Mouse (Mus musculus) frontal cortex, adult (tissue): Measurements from ENCODE around the gene Coa6.
"Not testable (repeated sequence)": the region's sequence is repeated elsewhere in the genome, so short reads cannot be mapped to it uniquely, and the experiment has no call there.

Source experiments
- ATAC-seq: cut with Nextera tagmentation; 2 replicates; pipeline ENCODE4 v1.9.2; 2017; ENCODE audit warnings: mild to moderate bottlenecking, moderate library complexity, mixed read lengths; ENCODE audit not compliant: low TSS enrichment

Gene Coa6

DNA sequence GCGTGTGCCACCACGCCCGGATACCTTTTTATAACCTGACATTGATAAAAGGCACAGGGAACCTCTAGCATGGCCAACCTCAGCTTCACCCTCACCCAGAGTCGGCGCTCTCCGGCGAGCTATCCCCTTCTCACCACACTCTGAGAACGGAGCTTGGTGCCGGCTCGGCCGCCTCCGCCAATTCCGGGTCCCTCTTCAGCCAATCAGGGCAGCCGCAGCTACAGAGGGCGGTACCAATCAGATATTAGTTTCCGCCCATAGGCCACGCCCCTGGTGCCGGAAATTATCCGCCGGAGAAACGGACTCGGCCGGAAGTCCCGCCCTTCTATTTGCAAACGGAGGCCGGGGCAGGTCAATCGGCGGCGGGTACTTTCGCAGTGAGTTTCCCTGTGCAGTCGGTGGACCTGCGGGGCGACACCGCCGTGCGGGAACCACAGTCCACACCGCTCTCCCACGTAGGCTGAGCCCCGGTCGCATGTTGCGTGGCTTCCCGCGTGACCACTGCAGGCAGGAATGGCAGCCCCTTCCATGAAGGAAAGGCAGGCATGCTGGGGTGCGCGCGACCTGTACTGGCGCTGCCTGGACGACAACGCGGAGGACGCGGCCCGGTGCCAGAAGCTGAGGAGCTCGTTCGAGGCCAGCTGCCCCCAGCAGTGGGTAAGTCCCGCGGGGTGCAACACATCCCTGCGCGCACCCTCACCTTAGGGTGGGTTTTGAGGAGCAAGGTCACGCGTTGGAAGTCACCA, at the start of gene Coa6:
Coa6 (plus strand) TSS at position 342 of the 746 bp plus-strand sequence.
- peak; percentile 95 for ATAC-seq

GRCm38 (mm10) chr8:126379580-126379979, 42.7 kb upstream of the Coa6 start:
- no peak for ATAC-seq

- ATAC-seq: no peak
These were observed 42.2 kb upstream of the Coa6 start for GRCm38 (mm10) chr8:126380141-126380540.

DNA sequence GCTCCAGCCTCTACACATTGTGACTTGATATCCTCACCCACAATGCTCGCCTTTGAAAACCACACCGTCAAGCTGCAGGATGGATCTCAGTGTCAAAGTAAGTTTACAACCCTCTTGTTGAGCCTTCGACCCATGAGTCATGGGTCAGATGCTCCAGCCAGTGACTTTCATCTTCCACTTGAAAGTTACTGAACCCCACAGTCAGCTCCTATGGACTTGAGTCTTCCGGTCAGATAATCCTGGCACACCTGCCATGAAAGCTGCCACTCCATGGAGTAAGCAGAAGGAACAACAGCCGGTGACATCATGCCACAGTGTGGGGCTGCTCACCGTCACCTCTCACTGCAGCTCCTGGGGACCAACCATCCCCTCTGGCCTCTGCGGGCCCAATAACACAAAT, 41.0 kb upstream of the Coa6 start:
- ATAC-seq: no peak

DNA sequence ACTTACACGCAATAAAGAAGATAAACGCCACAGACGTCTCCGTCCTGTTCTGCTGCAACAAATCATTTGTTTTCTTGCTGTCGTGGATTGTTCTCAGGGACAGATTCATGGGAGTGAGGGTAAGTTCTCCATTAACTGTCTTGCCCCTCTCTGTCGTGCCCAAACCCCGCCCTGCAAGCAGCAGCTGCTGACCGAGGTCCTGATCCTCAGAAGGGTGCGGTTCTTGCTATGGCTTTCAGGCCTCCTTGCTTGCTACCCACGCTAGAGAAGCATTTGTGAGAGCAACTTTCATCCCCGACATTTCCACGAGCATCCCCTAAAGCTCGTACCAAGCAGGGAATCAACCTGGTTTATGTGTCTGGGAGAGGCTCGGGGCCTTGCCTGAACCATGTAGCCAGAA, 40.1 kb upstream of the Coa6 start:
- no peak for ATAC-seq

DNA sequence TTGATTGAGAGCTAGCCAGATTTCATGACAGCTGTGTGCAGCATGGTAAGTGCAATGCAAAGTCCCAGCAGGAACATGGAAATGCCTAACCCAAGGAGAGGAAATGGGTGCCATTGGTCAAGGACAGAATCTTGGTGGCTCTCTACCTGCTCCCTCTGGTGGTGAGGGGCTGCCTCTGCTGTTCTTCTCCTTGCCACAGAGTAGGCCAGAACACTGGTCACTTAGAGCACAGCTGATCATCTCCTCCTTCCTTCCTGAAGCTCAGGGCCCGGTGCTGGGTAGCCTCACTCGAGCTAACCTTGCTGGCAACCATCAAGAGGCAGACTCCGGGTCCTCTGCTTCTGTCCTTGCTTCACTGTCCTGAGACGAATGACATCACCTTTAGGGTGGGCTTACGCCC, 39.6 kb upstream of the Coa6 start:
- peak; percentile 65 for ATAC-seq

DNA sequence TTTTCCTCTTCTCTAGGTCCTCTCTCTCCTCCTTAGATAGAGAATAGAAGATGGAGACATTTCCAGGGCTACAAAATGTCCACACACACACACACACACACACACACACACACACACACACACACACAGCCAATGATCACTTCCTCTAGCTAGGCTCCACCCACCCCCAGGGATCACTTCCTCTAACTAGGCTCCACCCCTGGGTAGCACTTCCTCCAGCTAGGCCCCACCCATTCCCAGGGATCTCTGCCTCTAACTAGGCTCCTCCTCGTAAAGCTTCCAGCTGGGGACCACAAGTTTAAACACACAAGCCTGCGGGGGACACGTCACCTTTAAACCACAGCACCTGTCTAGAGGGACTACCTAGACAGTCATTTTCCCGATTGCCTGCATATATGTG, 34.7 kb upstream of the Coa6 start:
- no peak for ATAC-seq

DNA sequence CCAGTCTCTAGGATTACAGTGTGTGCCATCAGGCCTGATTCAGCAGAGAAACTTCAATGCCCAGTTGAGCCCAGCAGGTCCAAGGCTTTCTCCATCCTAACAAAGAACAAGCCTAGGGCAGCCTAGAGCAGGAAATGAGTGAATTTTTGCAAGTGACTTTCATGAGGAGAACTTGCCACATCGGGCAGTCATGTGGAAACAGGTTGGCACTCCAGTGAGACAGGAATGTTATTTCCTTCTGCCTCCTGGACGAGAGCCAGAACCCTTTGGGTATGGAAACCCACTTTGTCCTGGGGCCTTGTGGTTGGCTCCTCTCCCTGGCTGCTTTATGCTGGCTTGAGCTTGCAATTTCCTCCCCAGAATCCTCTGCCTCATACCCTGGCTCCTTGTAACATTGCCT, 30.8 kb upstream of the Coa6 start:
- ATAC-seq: no peak

- no peak for ATAC-seq
These were observed 26.9 kb upstream of the Coa6 start for GRCm38 (mm10) chr8:126395386-126395785.

- ATAC-seq: peak; percentile 81
These were observed 26.4 kb upstream of the Coa6 start for GRCm38 (mm10) chr8:126395917-126396316.

GRCm38 (mm10) chr8:126398349-126398748, 24.0 kb upstream of the Coa6 start:
- ATAC-seq: peak; percentile 69; the same call in 1 of the 2 replicates

- ATAC-seq: not testable (repeated sequence)
These were observed 17.8 kb upstream of the Coa6 start for GRCm38 (mm10) chr8:126404550-126404949.

DNA sequence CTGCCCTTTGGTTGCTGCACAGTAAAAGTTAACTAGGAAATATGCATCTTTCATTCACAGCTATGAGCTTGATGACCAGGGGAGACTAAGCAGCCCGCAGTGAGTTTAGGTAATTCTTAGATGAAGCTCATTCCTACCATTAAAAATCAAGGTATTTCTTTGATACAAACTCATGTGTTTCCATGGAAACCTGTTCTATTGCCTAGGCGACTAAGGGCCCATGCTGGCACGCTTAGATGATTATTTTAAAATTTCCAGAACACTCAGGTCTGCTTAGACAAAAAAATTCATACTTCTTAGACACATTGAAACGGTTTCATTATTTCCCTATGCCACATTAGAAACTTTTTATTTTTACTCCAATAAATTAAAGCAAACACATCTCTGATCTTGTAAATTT, 17.3 kb upstream of the Coa6 start:
- 0 out of 2 replicates have a peak, but pooled peaks have one; percentile 20 for ATAC-seq

GRCm38 (mm10) chr8:126420834-126421233, 1.5 kb upstream of the Coa6 start:
- no peak for ATAC-seq

GRCm38 (mm10) chr8:126422920-126423300, 595 bp downstream of the Coa6 start:
- ATAC-seq: peak; percentile 44

- no peak for ATAC-seq
These were observed 1.8 kb downstream of the Coa6 start for GRCm38 (mm10) chr8:126424163-126424562.

- ATAC-seq: no peak
These were observed 2.6 kb downstream of the Coa6 start for GRCm38 (mm10) chr8:126424946-126425345.

GRCm38 (mm10) chr8:126429635-126430034, 7.3 kb downstream of the Coa6 start:
- ATAC-seq: peak; percentile 51

- ATAC-seq: peak; percentile 80
These were observed 11.5 kb downstream of the Coa6 start for GRCm38 (mm10) chr8:126433827-126434226.

- ATAC-seq: no peak
These were observed 16.6 kb downstream of the Coa6 start for GRCm38 (mm10) chr8:126438937-126439336.

DNA sequence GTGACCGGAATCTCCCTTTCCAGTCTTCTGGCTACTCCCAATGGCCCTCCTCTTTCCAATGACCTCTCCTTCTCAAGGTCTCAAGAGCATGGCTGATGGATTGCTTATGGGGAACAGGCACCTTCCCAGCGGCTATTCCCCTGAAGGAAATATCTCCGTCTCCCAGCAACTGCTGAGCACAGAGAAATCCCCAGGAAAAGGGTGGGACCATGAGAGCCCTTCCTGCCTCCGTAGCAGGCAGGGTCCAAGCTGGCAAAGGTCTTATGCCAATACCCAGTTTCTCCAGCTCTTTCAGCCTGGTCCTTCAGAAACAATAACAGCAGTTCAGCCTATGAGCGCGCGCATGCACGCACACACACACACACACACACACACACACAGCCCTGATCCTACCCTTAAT, 28.8 kb downstream of the Coa6 start:
- ATAC-seq: no peak

- ATAC-seq: no peak
These were observed 33.1 kb downstream of the Coa6 start for GRCm38 (mm10) chr8:126455383-126455782.

GRCm38 (mm10) chr8:126460274-126460673, 38.0 kb downstream of the Coa6 start:
- ATAC-seq: no peak; the same call in 1 of the 2 replicates

DNA sequence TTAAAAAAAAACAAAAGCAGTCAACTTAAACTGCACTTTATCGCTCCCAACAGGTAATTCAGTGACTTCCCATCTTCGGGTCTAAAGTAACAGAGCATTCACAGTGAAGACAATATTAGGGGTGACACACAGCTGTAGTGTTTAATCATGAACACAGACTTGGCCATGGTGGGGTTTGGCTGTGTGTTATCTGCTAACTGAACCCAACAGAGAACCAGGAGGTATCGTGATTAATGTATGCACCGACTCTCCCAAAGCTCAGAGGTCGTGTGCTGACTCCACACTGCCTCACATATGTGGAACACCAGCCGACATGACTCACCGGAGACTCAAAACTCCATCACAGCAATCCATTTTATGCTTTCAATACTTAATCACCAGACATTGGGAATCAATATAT, 39.4 kb downstream of the Coa6 start:
- ATAC-seq: no peak
